Mouse (Mus musculus): Measurements from ENCODE around the gene Ubtf. TPM values are rescaled to one million over a fixed set of nuclear protein-coding genes. Genes with fewer than 3 reads are reported as not detected.
A peak's percentile ranks its signal among the peaks of the same experiment; 100 is the strongest.

The Ubtf gene
- polyA plus RNA-seq, 1 experiment from 2014 or later = 90.3 TPM

GRCm38 (mm10) chr11:102327839-102328238 lies 8.3 kb upstream of the Ubtf start:
- Histone ChIP-seq H3K27ac (no peak overlapping the region), H3K4me1 (replicated peaks) (no peaks in the 10 kb centered on the region; the same call in 1 of the 2 replicates), H3K27me3 (0 out of 2 replicates have a peak, but pooled peaks cover 2% of the 10 kb centered on the region), H3K9ac (replicated peaks) (no peak overlapping the region), H3K9me3 (no peaks in the 10 kb centered on the region), H3K4me2 (replicated peaks) (no peak overlapping the region), H3K36me3 (no peaks in the 10 kb centered on the region), H3K4me3 (replicated peaks) (no peak overlapping the region)
- WGBS = 87% methylated on average over 7 of the region's 7 CpGs
- no peak for ATAC-seq

- 71% methylated on average over 5 of the region's 5 CpGs for WGBS
These were observed 7.7 kb upstream of the Ubtf start for GRCm38 (mm10) chr11:102327250-102327649.

GRCm38 (mm10) chr11:102323516-102323915 lies 4.0 kb upstream of the Ubtf start:
- Histone ChIP-seq H3K4me3 (replicated peaks) (no peak overlapping the region), H3K9ac (replicated peaks) (no peak overlapping the region), H3K27ac (no peak overlapping the region), H3K27me3 (0 out of 2 replicates have a peak, but pooled peaks cover 2% of the 10 kb centered on the region), H3K4me2 (replicated peaks) (no peak overlapping the region), H3K9me3 (no peaks in the 10 kb centered on the region), H3K36me3 (no peaks in the 10 kb centered on the region), H3K4me1 (replicated peaks) (peaks cover 10% of the 10 kb centered on the region)
- 78% methylated on average over 1 of the region's 1 CpGs for WGBS
- no peak for ATAC-seq

More at GRCm38 (mm10) chr11:102327250-102327649, 7.7 kb upstream of the Ubtf start:
- Histone ChIP-seq H3K9ac (replicated peaks) (no peak overlapping the region), H3K36me3 (no peaks in the 10 kb centered on the region), H3K27ac (no peak overlapping the region), H3K4me3 (replicated peaks) (no peak overlapping the region), H3K27me3 (0 out of 2 replicates have a peak, but pooled peaks cover 2% of the 10 kb centered on the region), H3K4me1 (replicated peaks) (no peaks in the 10 kb centered on the region; the same call in 1 of the 2 replicates), H3K9me3 (no peaks in the 10 kb centered on the region), H3K4me2 (replicated peaks) (no peak overlapping the region)
- no peak for ATAC-seq

- peaks cover 10% of the 10 kb centered on the region for H3K4me1 ChIP-seq (replicated peaks)
- no peak overlapping the region for H3K4me3 ChIP-seq (replicated peaks)
- ATAC-seq = no peak
- H3K36me3 ChIP-seq = no peaks in the 10 kb centered on the region
- H3K27me3 ChIP-seq = no peaks in the 10 kb centered on the region
- WGBS = 77% methylated on average over 6 of the region's 6 CpGs
- no peak overlapping the region for H3K4me2 ChIP-seq (replicated peaks)
- no peak overlapping the region for H3K27ac ChIP-seq
- H3K9me3 ChIP-seq = no peaks in the 10 kb centered on the region
- no peak overlapping the region for H3K9ac ChIP-seq (replicated peaks)
These were observed 2.4 kb upstream of the Ubtf start for GRCm38 (mm10) chr11:102321931-102322330.

GRCm38 (mm10) chr11:102320686-102321005 lies 1.1 kb upstream of the Ubtf start:
- Histone ChIP-seq H3K27ac (peak overlapping the region; percentile 100), H3K9ac (replicated peaks) (peak overlapping the region; percentile 100), H3K9me3 (no peaks in the 10 kb centered on the region), H3K36me3 (no peaks in the 10 kb centered on the region), H3K27me3 (no peaks in the 10 kb centered on the region), H3K4me1 (replicated peaks) (peaks cover 19% of the 10 kb centered on the region), H3K4me3 (replicated peaks) (peak overlapping the region; percentile 99), H3K4me2 (replicated peaks) (peak overlapping the region; percentile 92)
- 0 out of 2 replicates have a peak, but pooled peaks have one; percentile 2 for ATAC-seq
- WGBS = 16% methylated on average over 10 of the region's 10 CpGs

GRCm38 (mm10) chr11:102319941-102320685 lies 571 bp upstream of the Ubtf start:
- WGBS = under 1% methylated on average over 38 of the region's 38 CpGs
- H3K4me3 ChIP-seq (replicated peaks) = peak overlapping the region; percentile 99
- peak overlapping the region; percentile 100 for H3K9ac ChIP-seq (replicated peaks)
- H3K27me3 ChIP-seq = no peaks in the 10 kb centered on the region
- H3K27ac ChIP-seq = peak overlapping the region; percentile 100
- H3K36me3 ChIP-seq = peaks cover 4% of the 10 kb centered on the region; the same call in 1 of the 2 replicates
- ATAC-seq = peak; percentile 15
- H3K4me2 ChIP-seq (replicated peaks) = peak overlapping the region; percentile 92
- H3K4me1 ChIP-seq (replicated peaks) = peaks cover 25% of the 10 kb centered on the region
- no peaks in the 10 kb centered on the region for H3K9me3 ChIP-seq

- Histone ChIP-seq H3K4me1 (replicated peaks) (peaks cover 30% of the 10 kb centered on the region), H3K27me3 (no peaks in the 10 kb centered on the region), H3K9me3 (no peaks in the 10 kb centered on the region), H3K4me3 (replicated peaks) (peak overlapping the region; percentile 99), H3K4me2 (replicated peaks) (peak overlapping the region; percentile 92), H3K9ac (replicated peaks) (peak overlapping the region; percentile 100), H3K36me3 (peaks cover 17% of the 10 kb centered on the region), H3K27ac (peak overlapping the region; percentile 100)
- under 1% methylated on average over 56 of the region's 84 CpGs for WGBS
- ATAC-seq = no peak
These were observed 749 bp downstream of the Ubtf start for GRCm38 (mm10) chr11:102318576-102319409.

- H3K4me3 ChIP-seq (replicated peaks) = peak overlapping the region; percentile 99
- H3K9ac ChIP-seq (replicated peaks) = peak overlapping the region; percentile 100
- H3K36me3 ChIP-seq = peaks cover 25% of the 10 kb centered on the region
- peak overlapping the region; percentile 92 for H3K4me2 ChIP-seq (replicated peaks)
- H3K9me3 ChIP-seq = no peaks in the 10 kb centered on the region
- under 1% methylated on average over 48 of the region's 77 CpGs for WGBS
- peak; percentile 51 for ATAC-seq
- H3K27me3 ChIP-seq = no peaks in the 10 kb centered on the region
- peak overlapping the region; percentile 100 for H3K27ac ChIP-seq
- peaks cover 30% of the 10 kb centered on the region for H3K4me1 ChIP-seq (replicated peaks)
These were observed 1.5 kb downstream of the Ubtf start for GRCm38 (mm10) chr11:102317901-102318575.

- H3K36me3 ChIP-seq = peaks cover 31% of the 10 kb centered on the region
- WGBS = under 1% methylated on average over 74 of the region's 87 CpGs
- H3K4me3 ChIP-seq (replicated peaks) = peak overlapping the region; percentile 99
- H3K4me1 ChIP-seq (replicated peaks) = peaks cover 30% of the 10 kb centered on the region
- H3K27me3 ChIP-seq = no peaks in the 10 kb centered on the region
- H3K27ac ChIP-seq = peak overlapping the region; percentile 100
- H3K4me2 ChIP-seq (replicated peaks) = peak overlapping the region; percentile 92
- peak overlapping the region; percentile 100 for H3K9ac ChIP-seq (replicated peaks)
- peak; percentile 12 for ATAC-seq
- no peaks in the 10 kb centered on the region for H3K9me3 ChIP-seq
These were observed 2.1 kb downstream of the Ubtf start for GRCm38 (mm10) chr11:102317298-102317900.

- Histone ChIP-seq H3K27me3 (no peaks in the 10 kb centered on the region), H3K9ac (replicated peaks) (peak overlapping the region; percentile 100), H3K27ac (peak overlapping the region; percentile 100), H3K9me3 (no peaks in the 10 kb centered on the region), H3K36me3 (peaks cover 38% of the 10 kb centered on the region), H3K4me3 (replicated peaks) (peak overlapping the region; percentile 99), H3K4me2 (replicated peaks) (peak overlapping the region; percentile 92), H3K4me1 (replicated peaks) (peaks cover 30% of the 10 kb centered on the region)
- peak; percentile 44 for ATAC-seq
- WGBS = under 1% methylated on average over 68 of the region's 80 CpGs
These were observed 2.8 kb downstream of the Ubtf start for GRCm38 (mm10) chr11:102316572-102317297.

All from midbrain, embryonic 13.5 days (tissue).